Mouse (Mus musculus): ENCODE measurements around the gene Olfr374. TPM values are rescaled to one million over a fixed set of nuclear protein-coding genes. Genes with fewer than 3 reads are reported as not detected.

The Olfr374 gene
- polyA plus RNA-seq (2012; rRNA removed): not detected in 2 replicates

DNA sequence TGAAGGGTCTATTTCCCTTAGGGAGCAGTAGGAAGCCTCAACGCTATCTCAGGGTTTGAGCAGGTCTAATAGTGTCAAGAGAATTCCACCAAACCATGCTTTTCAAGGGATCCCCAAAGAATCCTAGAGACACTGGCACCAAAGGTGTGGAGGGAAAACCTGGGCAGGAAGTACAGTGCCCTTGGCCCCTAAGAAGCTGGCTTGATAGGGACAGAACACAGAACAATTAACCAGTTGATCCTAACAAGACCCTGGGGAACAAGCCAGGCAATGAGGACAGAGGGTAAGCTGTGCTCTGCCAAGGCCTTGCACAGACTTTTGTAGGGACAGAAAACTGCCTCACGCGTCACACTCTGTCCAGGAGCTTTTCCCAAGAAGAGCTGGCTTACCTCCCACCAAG lies at the start of gene Olfr374:
Gene Olfr374 (plus strand): TSS at position 301 of the 400 bp plus-strand sequence.

DNA sequence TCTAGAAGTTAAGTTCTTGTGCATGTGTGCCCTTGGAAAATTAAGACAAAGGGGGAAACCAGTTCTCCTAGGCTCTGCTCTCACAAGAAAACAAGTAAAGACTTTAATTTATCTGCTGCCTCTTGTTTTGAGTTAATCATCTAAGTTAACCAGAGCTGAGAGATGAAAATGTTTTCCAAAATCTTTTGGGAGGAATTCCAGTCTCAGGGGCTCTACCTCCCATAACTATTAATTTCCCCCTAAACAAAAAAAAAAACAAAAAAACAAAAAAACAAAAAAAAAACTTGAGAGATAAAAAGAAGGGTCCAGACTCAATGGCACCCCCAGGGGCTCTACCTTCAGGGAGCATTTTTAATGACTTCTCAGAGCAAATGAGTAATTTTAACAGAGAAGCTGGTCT lies 24.0 kb upstream of the Olfr374 start, which contains the start of gene Olfr373:
Gene Olfr373 (plus strand): TSS at position 301 of the 400 bp plus-strand sequence.

DNA sequence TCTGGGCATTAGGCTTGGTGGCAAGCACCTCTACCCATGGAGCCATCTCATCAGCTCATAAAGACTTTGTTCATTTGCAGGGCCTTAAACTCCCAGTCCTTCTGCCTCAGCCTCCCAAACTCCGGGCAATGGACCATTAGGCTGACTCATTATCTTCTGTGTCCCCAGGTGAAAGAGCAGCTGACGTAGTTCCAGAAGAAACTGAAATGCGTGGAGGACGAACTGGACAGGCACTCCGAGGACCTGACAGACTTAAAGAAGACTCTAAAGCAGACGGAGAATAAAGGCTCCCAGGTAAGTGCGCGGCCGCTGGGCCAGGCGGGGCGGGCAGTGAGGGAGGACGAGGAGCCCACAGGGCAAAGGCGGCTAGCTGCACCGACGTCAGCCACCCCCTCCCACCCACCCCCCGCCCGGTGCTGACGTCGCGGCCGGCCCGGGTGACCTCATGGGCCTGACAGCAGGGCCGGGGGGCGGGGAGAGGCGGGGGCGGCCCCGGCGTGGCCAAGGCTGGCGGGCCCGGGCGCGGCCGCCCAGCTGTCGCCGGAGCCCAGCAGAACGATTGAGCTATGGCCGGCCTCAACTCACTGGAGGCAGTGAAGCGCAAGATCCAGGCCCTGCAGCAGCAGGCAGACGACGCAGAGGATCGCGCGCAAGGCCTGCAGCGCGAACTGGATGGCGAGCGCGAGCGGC lies 28.1 kb downstream of the Olfr374 start, which contains the start of gene Tpm4:
Gene Tpm4 (plus strand): TSS at position 220 of the 690 bp plus-strand sequence.

DNA sequence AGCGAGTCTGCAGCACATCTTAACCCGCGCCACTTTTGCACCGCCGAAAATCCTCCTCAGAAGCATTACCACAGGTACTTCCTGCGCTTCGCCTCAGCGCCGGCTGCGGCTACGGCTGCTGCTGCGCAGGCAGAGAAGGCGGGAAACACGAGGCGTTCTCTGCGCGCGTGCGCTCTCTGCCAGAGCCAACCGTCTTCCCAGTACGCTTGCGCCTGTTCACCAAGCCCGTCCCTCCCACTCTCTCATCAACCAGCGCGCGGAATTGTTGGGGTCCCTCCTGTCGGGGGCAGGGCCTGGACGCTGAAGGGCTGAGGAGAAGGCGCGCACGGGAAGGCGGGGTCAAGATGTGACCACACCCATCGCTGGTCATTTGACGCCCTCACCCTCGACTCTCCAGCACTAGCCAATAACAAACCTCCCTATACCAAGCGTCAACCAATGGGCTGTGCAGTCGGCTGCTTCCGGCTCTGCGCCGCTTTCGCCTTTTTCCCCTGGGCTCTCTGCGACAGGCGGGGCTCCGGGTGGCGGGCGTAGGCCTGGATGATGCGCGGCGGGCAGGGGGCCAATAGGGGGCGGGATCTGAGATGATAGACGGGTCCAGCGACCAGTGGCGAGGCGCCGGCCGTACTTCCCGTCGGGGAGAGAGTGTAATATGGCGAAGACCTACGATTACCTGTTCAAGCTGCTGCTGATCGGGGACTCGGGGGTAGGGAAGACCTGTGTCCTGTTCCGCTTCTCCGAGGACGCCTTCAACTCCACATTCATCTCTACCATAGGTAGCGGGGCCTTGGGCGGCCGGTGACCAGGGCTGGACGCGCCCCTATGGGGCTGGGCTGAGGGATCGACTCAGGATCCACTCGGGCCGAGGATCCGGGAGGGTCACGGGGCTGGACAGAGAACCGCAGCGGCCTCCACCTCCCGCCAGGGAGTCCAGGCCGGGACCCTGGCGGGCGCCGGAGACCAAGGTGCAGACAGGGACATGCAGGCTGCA lies 54.2 kb downstream of the Olfr374 start, which contains the start of gene Rab8a:
Gene Rab8a (plus strand): TSS at position 494 of the 991 bp plus-strand sequence.

Other genes starting within 250 kb of the Olfr374 start
- 3.2 and 3.5 TPM in 2 replicates for gene Zfp709, start 225.0 kb upstream of the Olfr374 start, polyA plus RNA-seq (2012; rRNA removed)
- 11.0 and 11.7 TPM in 2 replicates for gene Zfp882, start 198.4 kb upstream of the Olfr374 start, polyA plus RNA-seq (2012; rRNA removed)
- gene Zfp617, start 198.4 kb upstream of the Olfr374 start, polyA plus RNA-seq (2012; rRNA removed): 18.4 and 20.8 TPM in 2 replicates
- 21.4 and 22.4 TPM in 2 replicates for gene Zfp961, start 156.0 kb upstream of the Olfr374 start, polyA plus RNA-seq (2012; rRNA removed)
- 0.06 and 0.16 TPM in 2 replicates for gene Cyp4f18, start 97.4 kb upstream of the Olfr374 start, polyA plus RNA-seq (2012; rRNA removed)
- not detected in 2 replicates for gene Olfr372, start 65.8 kb upstream of the Olfr374 start, polyA plus RNA-seq (2012; rRNA removed)
- gene Olfr373, start 23.9 kb upstream of the Olfr374 start, polyA plus RNA-seq (2012; rRNA removed): not detected in 2 replicates
- gene Tpm4, start 27.9 kb downstream of the Olfr374 start, polyA plus RNA-seq (2012; rRNA removed): 121 and 125 TPM in 2 replicates
- gene Rab8a, start 54.2 kb downstream of the Olfr374 start, polyA plus RNA-seq (2012; rRNA removed): 89.8 and 93.6 TPM in 2 replicates
- gene Hsh2d, start 82.6 kb downstream of the Olfr374 start, polyA plus RNA-seq (2012; rRNA removed): 0.05 and 0.09 TPM in 2 replicates
- not detected in 2 replicates for gene Cib3, start 105.8 kb downstream of the Olfr374 start, polyA plus RNA-seq (2012; rRNA removed)
- gene Gm11034, start 106.6 kb downstream of the Olfr374 start, polyA plus RNA-seq (2012; rRNA removed): not detected in 2 replicates
- gene Fam32a, start 112.7 kb downstream of the Olfr374 start, polyA plus RNA-seq (2012; rRNA removed): 90.0 and 91.8 TPM in 2 replicates
- 220 and 234 TPM in 2 replicates for gene Ap1m1, start 133.0 kb downstream of the Olfr374 start, polyA plus RNA-seq (2012; rRNA removed)
- 12.4 and 15.5 TPM in 2 replicates for gene Gm10282, start 198.2 kb downstream of the Olfr374 start, polyA plus RNA-seq (2012; rRNA removed)
- gene Klf2, start 212.0 kb downstream of the Olfr374 start, polyA plus RNA-seq (2012; rRNA removed): 7.6 and 8.7 TPM in 2 replicates